Mouse (Mus musculus): ENCODE measurements at regions not wholly inside any gene's neighbourhood (a gene's known extent, or its start where the extent isn't known, plus 50 kb on each side); places are given as distances from the start of the nearest gene placed in this dataset.

DNA sequence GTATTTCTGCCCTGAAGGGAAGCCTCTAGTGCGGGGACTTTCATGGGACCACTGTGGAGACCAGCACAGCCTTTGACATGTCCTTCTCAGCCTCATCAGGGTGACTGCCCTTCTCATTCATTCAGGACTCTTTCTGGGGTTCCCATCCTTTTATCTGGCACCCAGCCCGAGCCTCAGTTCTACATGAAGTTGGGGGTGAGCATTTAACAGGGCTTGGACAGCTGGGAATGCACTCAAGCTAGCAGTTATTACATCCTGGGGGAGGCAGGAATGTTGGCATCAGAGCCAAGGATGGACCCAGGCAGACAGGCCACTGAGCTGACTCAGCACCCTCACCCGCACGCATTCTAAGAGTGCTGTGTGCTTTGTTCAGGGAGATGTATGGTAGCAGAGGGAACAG is 61.8 kb upstream of the Insig1 start:
- TF ChIP-seq CTCF (IDR thresholded peaks at IDR 0.05) = no peak
- TF ChIP-seq EP300 (IDR thresholded peaks at IDR 0.05) = no peak
